Mouse (Mus musculus) small intestine, adult 2 months (tissue): ENCODE results near the gene Col6a5.

ENCODE experiments used
- CTCF ChIP-seq: fragments of 200-500 bp; IDR thresholded peaks from 2 replicates; pipeline ENCODE4 v1.5.1; 2012; ENCODE audit warnings: low read depth, mild to moderate bottlenecking, control low read depth, inconsistent platforms, low read length, moderate library complexity, mixed read lengths; ENCODE audit not compliant: insufficient replicate concordance, insufficient read length; ENCODE audit errors: extremely low read depth
- POLR2A ChIP-seq: fragments of 200-500 bp; IDR thresholded peaks from 2 replicates; pipeline ENCODE4 v1.6.1; 2012; ENCODE audit warnings: low read depth, mild to moderate bottlenecking, control low read depth, inconsistent platforms, low read length, moderate library complexity

DNA sequence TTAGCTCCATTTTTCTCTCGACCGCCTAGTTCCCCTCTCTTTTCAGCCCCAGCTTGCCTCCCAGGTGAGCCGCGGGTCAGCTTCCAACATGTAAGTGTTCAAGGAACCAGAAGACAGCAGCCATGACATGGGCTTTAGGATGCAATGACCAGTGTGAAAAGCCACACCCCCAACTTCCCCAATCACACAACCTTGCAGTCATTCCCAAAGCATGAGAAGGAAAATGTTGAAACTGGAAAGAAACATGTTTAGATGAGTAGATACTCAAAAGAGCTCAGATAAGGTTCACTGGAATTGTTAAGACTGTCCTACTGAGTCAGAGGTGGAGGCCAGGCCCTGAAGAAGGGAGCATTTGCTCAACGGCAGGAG is 121.3 kb downstream of the Col6a5 start:
- TF ChIP-seq CTCF (no peak), POLR2A (no peak)
